8 mouse cellular contexts compared by ENCODE assay signal in the genomic region with DNA sequence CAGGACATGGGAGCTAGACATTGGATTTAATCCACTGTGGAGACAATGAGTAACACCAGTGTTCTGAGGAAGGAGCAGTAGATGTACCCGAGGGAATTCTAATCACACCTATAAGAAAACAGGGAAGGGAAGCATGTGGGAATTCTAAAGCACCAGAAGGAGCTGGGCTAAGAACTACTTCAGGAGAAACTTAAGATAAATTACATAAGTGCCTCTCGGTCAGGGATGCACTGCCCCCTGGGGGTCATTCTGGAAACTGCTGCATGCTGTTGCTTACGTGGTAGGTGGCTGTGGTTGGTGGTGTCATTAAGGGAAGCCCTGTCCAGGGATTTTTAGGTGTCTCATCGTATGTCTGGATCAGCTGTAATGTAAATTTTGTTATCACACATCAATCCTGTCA. TPM values are rescaled to one million over a fixed set of nuclear protein-coding genes. Genes with fewer than 3 reads are reported as not detected.
DNase-seq lines count a peak whose midpoint lies in the region; ATAC-seq and TF ChIP-seq lines count a peak whose summit lies in the region.

No protein-coding gene starts in this region.

- DNase-seq in WW6 (ENCODE audit: low read depth, low spot score) = peak; percentile 18
- peak; percentile 87 for DNase-seq in cerebellum, adult 9-10 months
- DNase-seq in frontal cortex, postnatal 14 days (ENCODE audit: low spot score in 2 of 2) = peak; percentile 52 to 85
- peak; percentile 46 for DNase-seq in hindlimb bud, embryonic 11.5 days (ENCODE audit: extremely low spot score, low read depth, low spot score)
- DNase-seq in left cerebral cortex, adult 2 months (ENCODE audit: extremely low spot score in 1 of 2, low spot score in 2 of 2) = peak; percentile 75 to 85
- peak; percentile 80 for DNase-seq in mesoderm, embryonic 11.5 days (ENCODE audit: low read depth, low spot score)
- DNase-seq in skeletal muscle tissue, adult 2 months (ENCODE audit: low read depth, low spot score) = peak; percentile 70

- H3K27ac ChIP-seq in left cerebral cortex, adult 2 months = no peak overlapping the region

- ATAC-seq in erythroid progenitor cell, adult 5-6 weeks (replicated peaks; ENCODE audit: low FRiP score, poor library complexity, severe bottlenecking) = no peak

- no peak overlapping the region for H3K4me3 ChIP-seq in left cerebral cortex, adult 2 months

- peak; percentile 96 for TF ChIP-seq CTCF in left cerebral cortex, adult 2 months (IDR thresholded peaks at IDR 0.05)

- intact Hi-C loops in left cerebral cortex, adult 2 months (cut with DNase I) = loop anchor here (1.0 to 10.0 kb wide), 4 partner anchors 164 to 478 kb away; no protein-coding TSS in a partner anchor

RNA-seq across cellular contexts. Expression of gene Grxcr1, which starts 19.0 kb away (rescaled TPM):
- not detected for total RNA-seq in left cerebral cortex, adult 2 months (2021)
- total RNA-seq in erythroid progenitor cell, adult 5-6 weeks (2015; ENCODE audit: low replicate concordance) = not detected in 2 replicates
- total RNA-seq in erythroid progenitor cell, adult 5-6 weeks (2017; ENCODE audit: low replicate concordance) = not detected in 2 replicates

Comparison
In these comparisons a context has a peak if more than half of its experiments do, and no peak if none do; other contexts are left out.
1. DNase-seq: peak in every context shown above with its lines; median percentile 87 in cerebellum, adult 9-10 months; 80 in left cerebral cortex, adult 2 months; 80 in mesoderm, embryonic 11.5 days; 70 in skeletal muscle tissue, adult 2 months; 68 in frontal cortex, postnatal 14 days; 46 in hindlimb bud, embryonic 11.5 days; 18 in WW6.